Comparison of ENCODE assay signal across 26 mouse cellular contexts in genomic region chr7:102084041-102084696, GRCm38 (mm10). TPM values are rescaled to one million over a fixed set of nuclear protein-coding genes. Genes with fewer than 3 reads are reported as not detected.
"Had no signal": no experiment of that assay in that cellular context is flagged by ENCODE, and none has a peak within 500 bp of the region (broad histone marks: within the 10 kb centered on the region; RNA-seq: fewer than 3 reads in every experiment).

No protein-coding gene starts in this region.

- H3K9me3 ChIP-seq: heart, embryonic 13.5 days; heart, embryonic 15.5 days; hindbrain, embryonic 13.5 days; intestine, embryonic 15.5 days; limb, embryonic 10.5 days; limb, embryonic 12.5 days; liver, embryonic 13.5 days; liver, embryonic 15.5 days had no signal

- H3K27ac ChIP-seq: heart, embryonic 13.5 days; heart, embryonic 15.5 days; hindbrain, embryonic 13.5 days; intestine, embryonic 15.5 days; layer of hippocampus, adult 2 months; left cerebral cortex, adult 2 months; limb, embryonic 10.5 days; limb, embryonic 12.5 days; liver, embryonic 13.5 days; liver, embryonic 15.5 days had no signal

- H3K9ac ChIP-seq: heart, embryonic 13.5 days; heart, embryonic 15.5 days; hindbrain, embryonic 13.5 days; intestine, embryonic 15.5 days; limb, embryonic 12.5 days; liver, embryonic 13.5 days; liver, embryonic 15.5 days had no signal

- H3K4me1 ChIP-seq: heart, embryonic 13.5 days; heart, embryonic 15.5 days; hindbrain, embryonic 13.5 days; intestine, embryonic 15.5 days; limb, embryonic 10.5 days; limb, embryonic 12.5 days; liver, embryonic 13.5 days; liver, embryonic 15.5 days had no signal

- H3K4me3 ChIP-seq: heart, embryonic 13.5 days; heart, embryonic 15.5 days; hindbrain, embryonic 13.5 days; intestine, embryonic 15.5 days; layer of hippocampus, adult 2 months; left cerebral cortex, adult 2 months; limb, embryonic 10.5 days; limb, embryonic 12.5 days; liver, embryonic 13.5 days; liver, embryonic 15.5 days had no signal

- H3K27me3 ChIP-seq: heart, embryonic 13.5 days; heart, embryonic 15.5 days; hindbrain, embryonic 13.5 days; intestine, embryonic 15.5 days; limb, embryonic 12.5 days; liver, embryonic 13.5 days; liver, embryonic 15.5 days had no signal

- DNase-seq: gastrocnemius, postnatal 14 days; gastrocnemius, postnatal 36 days; heart, adult 18-20 months; heart, postnatal 14 days; heart, postnatal 36 days; kidney, adult 18-20 months; kidney, adult 8-10 months; kidney, postnatal 10 days; kidney, postnatal 25 days; kidney, postnatal 4 days; liver; liver, embryonic 13.5 days had no signal

RNA-seq across cellular contexts. Expression of gene Trpc2, which starts 1.3 kb away (rescaled TPM):
- total RNA-seq: hematopoietic stem cell, adult 5-6 weeks had no signal

RNA-seq across cellular contexts. Expression of gene Art1, which starts 17.4 kb away (rescaled TPM):
- total RNA-seq: layer of hippocampus, adult 2 months; layer of hippocampus, postnatal 10 days; layer of hippocampus, postnatal 25 days; left cerebral cortex, adult 2 months; left cerebral cortex, postnatal 14 days; left cerebral cortex, postnatal 36 days had no signal
